Mouse (Mus musculus): ENCODE measurements around the gene Micall1. TPM values are rescaled to one million over a fixed set of nuclear protein-coding genes. Genes with fewer than 3 reads are reported as not detected.

Micall1 gene
- total and polyA plus RNA-seq, 2 experiments from 2014 or later = 8.0 to 29.1 TPM

DNA sequence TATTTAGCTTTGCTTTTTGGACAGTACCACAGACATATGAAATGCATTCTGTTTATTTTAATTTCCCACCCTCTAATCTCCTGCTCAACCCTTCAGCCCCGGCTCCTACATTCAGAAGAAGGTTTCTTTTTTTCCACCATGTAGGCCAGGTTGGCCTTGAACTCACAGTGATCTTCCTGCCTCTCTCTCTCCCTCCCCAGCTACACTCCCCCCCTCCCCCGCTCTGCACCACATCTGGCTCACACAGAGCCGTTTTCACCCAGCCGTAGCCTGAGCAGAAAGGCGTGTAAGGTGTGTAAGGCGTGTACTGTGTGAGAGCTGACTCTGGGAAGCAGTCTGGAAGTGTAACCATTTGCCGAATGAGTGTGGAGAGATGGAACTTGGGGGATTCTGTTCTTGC is 20.6 kb downstream of the Micall1 start:
- H3K9me3 ChIP-seq (ENCODE audit: low read length) = no peaks in the 10 kb centered on the region
- no peak overlapping the region for H3K27ac ChIP-seq (ENCODE audit: low read depth, low read length)
- DNase-seq (no peak), ATAC-seq (no peak)
- TF ChIP-seq CTCF (IDR thresholded peaks at IDR 0.05; ENCODE audit: low read depth) = no peak
- H3K27me3 ChIP-seq (ENCODE audit: insufficient read depth, low read length) = no peaks in the 10 kb centered on the region
- peaks cover 80% of the 10 kb centered on the region for H3K36me3 ChIP-seq (ENCODE audit: insufficient read depth)
- no peaks in the 10 kb centered on the region for H3K4me1 ChIP-seq (ENCODE audit: insufficient read depth)
- H3K9ac ChIP-seq = no peak overlapping the region
- no peak overlapping the region for H3K4me3 ChIP-seq (ENCODE audit: low read depth, low read length)
- no peak overlapping the region for H3K4me2 ChIP-seq (ENCODE audit: low read depth)
- WGBS = 87% methylated on average over 7 of the region's 7 CpGs

DNA sequence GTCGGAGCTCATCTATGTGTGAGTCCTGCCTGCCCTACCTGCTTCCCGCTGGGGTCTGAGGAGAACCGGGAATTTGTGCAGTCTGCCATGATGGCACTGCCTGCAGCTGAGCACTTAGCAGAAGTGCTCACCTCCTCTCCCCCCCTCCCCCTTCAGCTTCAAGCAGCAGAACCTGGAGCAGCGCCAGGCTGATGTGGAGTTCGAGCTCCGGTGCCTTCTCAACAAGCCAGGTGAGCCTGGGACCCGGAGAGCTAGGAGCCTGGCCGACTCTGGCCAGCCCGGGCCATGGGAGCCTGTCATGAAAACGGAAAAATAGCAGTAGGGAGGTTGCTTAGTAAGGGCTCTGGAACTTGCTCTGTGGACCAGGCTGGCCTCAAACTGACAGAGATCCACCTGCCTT is 22.1 kb downstream of the Micall1 start:
- no peak overlapping the region for H3K9ac ChIP-seq
- no peaks in the 10 kb centered on the region for H3K4me1 ChIP-seq (ENCODE audit: insufficient read depth)
- no peak overlapping the region for H3K4me3 ChIP-seq (ENCODE audit: low read depth, low read length)
- H3K27ac ChIP-seq (ENCODE audit: low read depth, low read length) = no peak overlapping the region
- DNase-seq (no peak), ATAC-seq (no peak)
- H3K36me3 ChIP-seq (ENCODE audit: insufficient read depth) = peaks cover 71% of the 10 kb centered on the region
- TF ChIP-seq CTCF (IDR thresholded peaks at IDR 0.05; ENCODE audit: low read depth) = no peak
- no peaks in the 10 kb centered on the region for H3K27me3 ChIP-seq (ENCODE audit: insufficient read depth, low read length)
- no peak overlapping the region for H3K4me2 ChIP-seq (ENCODE audit: low read depth)
- no peaks in the 10 kb centered on the region for H3K9me3 ChIP-seq (ENCODE audit: low read length)
- 78% methylated on average over 10 of the region's 10 CpGs for WGBS

DNA sequence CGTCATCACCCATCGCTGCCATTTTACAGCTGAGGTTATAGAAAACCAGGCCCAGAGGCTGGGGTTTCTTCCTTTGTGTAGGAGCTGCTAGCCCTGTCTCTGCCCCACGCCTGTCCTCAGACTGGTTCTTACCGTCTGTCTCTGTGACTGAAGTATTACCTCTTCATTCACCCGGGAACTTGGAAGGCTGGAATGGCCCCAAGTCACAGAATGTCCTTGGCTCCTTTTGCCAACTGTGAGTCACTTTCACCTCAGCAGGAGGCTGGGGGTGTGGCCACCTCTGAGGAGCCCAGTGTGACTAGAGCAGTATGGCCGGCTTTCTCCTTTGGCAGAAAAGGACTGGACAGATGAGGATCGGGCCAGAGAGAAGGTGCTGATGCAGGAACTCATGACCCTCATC is 22.7 kb downstream of the Micall1 start:
- H3K9me3 ChIP-seq (ENCODE audit: low read length) = no peaks in the 10 kb centered on the region
- no peak overlapping the region for H3K4me2 ChIP-seq (ENCODE audit: low read depth)
- H3K9ac ChIP-seq = no peak overlapping the region
- 66% methylated on average over 7 of the region's 7 CpGs for WGBS
- no peak for TF ChIP-seq CTCF (IDR thresholded peaks at IDR 0.05; ENCODE audit: low read depth)
- H3K36me3 ChIP-seq (ENCODE audit: insufficient read depth) = peaks cover 64% of the 10 kb centered on the region
- H3K27me3 ChIP-seq (ENCODE audit: insufficient read depth, low read length) = no peaks in the 10 kb centered on the region
- no peaks in the 10 kb centered on the region for H3K4me1 ChIP-seq (ENCODE audit: insufficient read depth)
- DNase-seq (no peak), ATAC-seq (no peak)
- no peak overlapping the region for H3K27ac ChIP-seq (ENCODE audit: low read depth, low read length)
- H3K4me3 ChIP-seq (ENCODE audit: low read depth, low read length) = no peak overlapping the region

DNA sequence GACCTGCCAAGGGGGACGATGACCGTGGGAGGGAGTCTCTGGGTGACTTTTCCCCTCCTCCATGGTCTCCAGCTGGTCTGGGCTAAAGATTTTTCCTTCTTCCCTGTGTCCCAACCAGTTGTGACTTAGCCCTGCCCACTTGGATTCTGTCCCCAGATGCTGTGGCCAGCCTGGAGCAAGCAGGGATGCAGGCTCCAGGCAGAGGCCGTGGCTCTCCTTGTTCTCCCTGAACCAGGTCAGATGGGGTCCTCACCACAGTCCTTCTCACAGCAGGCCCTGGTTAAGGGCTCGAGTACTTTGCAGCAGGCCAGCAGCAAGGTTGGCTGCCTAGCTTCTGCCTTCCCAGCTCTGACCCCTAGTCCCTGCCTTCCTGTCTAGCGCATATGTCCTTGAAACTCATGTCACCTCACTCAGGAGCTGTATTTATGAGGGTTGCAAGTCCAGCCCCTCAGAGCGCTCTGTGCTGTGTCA is 24.5 kb downstream of the Micall1 start:
- no peak for ATAC-seq
- H3K9me3 ChIP-seq (ENCODE audit: low read length) = no peaks in the 10 kb centered on the region
- no peak overlapping the region for H3K9ac ChIP-seq
- no peak overlapping the region for H3K4me2 ChIP-seq (ENCODE audit: low read depth)
- 90% methylated on average over 6 of the region's 6 CpGs for WGBS
- no peak overlapping the region for H3K4me3 ChIP-seq (ENCODE audit: low read depth, low read length)
- no peak for DNase-seq
- no peaks in the 10 kb centered on the region for H3K27me3 ChIP-seq (ENCODE audit: insufficient read depth, low read length)
- TF ChIP-seq CTCF (IDR thresholded peaks at IDR 0.05; ENCODE audit: low read depth) = no peak
- no peak overlapping the region for H3K27ac ChIP-seq (ENCODE audit: low read depth, low read length)
- no peaks in the 10 kb centered on the region for H3K4me1 ChIP-seq (ENCODE audit: insufficient read depth)
- peaks cover 49% of the 10 kb centered on the region for H3K36me3 ChIP-seq (ENCODE audit: insufficient read depth)

DNA sequence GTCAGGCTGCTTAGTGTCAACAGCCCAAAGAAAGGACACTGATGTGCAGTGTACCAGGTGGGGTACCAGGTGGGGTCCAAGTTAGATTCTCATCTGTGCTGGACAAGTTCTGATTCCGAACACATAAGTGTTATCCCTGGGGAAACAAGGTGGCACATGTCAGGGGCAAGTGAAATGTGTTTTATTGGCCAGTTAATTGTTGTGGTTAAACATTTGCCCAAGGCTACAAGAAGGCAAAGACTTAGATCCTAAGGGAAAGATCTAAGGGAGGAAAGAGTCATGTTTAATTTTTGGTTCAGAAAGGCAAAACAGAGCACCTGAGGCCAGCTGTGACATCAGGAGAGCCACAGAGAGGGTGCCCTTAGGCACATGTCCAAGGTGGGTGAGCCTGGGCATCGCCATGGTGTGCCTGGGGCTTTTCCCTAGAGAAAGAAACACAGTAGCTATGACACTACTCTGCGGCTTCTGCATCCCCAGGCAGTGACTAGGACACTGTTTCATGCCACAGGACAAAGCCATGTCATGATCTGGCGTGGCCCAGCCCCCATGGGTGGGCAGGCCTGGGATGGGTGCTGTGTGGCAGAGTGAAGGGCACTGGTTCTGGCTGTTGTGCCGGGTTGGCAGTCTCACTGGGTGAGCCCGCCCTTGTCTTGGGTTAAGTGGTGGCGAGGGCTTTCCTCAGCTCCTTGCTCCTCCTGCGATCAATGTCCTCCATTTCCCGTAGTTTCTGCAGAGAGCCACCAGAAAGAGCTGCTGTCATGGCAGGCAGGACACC is 26.0 kb downstream of the Micall1 start:
- H3K9me3 ChIP-seq (ENCODE audit: low read length) = no peaks in the 10 kb centered on the region
- DNase-seq = no peak
- no peaks in the 10 kb centered on the region for H3K4me1 ChIP-seq (ENCODE audit: insufficient read depth)
- no peak overlapping the region for H3K4me2 ChIP-seq (ENCODE audit: low read depth)
- no peak overlapping the region for H3K27ac ChIP-seq (ENCODE audit: low read depth, low read length)
- ATAC-seq = no peak
- no peak for TF ChIP-seq CTCF (IDR thresholded peaks at IDR 0.05; ENCODE audit: low read depth)
- no peak overlapping the region for H3K9ac ChIP-seq
- no peak overlapping the region for H3K4me3 ChIP-seq (ENCODE audit: low read depth, low read length)
- no peaks in the 10 kb centered on the region for H3K27me3 ChIP-seq (ENCODE audit: insufficient read depth, low read length)
- peaks cover 44% of the 10 kb centered on the region for H3K36me3 ChIP-seq (ENCODE audit: insufficient read depth)
- 80% methylated on average over 9 of the region's 9 CpGs for WGBS

DNA sequence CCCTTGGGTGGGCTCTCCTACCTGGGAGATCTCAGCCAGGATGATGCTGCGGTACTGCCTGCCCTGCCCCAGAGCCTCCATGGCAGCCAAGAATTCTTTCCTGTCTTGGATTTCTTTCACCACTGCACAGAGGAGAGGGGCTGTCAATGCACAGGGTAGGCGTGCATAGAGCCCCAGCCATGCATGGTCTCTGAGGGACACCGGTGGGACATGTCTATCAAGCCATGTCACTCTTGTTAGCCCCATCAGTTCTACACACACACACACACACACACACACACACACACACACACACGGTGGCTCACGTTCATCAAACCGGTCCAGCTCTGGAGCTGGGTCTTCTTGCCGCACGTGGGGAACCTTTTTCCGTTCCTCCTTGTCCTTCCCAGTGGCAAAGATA is 26.6 kb downstream of the Micall1 start:
- 77% methylated on average over 9 of the region's 9 CpGs for WGBS
- DNase-seq (no peak), ATAC-seq (no peak)
- Histone ChIP-seq H3K9ac (no peak overlapping the region), H3K4me2 (ENCODE audit: low read depth) (no peak overlapping the region), H3K27me3 (ENCODE audit: insufficient read depth, low read length) (no peaks in the 10 kb centered on the region), H3K9me3 (ENCODE audit: low read length) (no peaks in the 10 kb centered on the region), H3K27ac (ENCODE audit: low read depth, low read length) (no peak overlapping the region), H3K4me1 (ENCODE audit: insufficient read depth) (no peaks in the 10 kb centered on the region), H3K4me3 (ENCODE audit: low read depth, low read length) (no peak overlapping the region), H3K36me3 (ENCODE audit: insufficient read depth) (peaks cover 37% of the 10 kb centered on the region)
- TF ChIP-seq CTCF (IDR thresholded peaks at IDR 0.05; ENCODE audit: low read depth) = no peak

DNA sequence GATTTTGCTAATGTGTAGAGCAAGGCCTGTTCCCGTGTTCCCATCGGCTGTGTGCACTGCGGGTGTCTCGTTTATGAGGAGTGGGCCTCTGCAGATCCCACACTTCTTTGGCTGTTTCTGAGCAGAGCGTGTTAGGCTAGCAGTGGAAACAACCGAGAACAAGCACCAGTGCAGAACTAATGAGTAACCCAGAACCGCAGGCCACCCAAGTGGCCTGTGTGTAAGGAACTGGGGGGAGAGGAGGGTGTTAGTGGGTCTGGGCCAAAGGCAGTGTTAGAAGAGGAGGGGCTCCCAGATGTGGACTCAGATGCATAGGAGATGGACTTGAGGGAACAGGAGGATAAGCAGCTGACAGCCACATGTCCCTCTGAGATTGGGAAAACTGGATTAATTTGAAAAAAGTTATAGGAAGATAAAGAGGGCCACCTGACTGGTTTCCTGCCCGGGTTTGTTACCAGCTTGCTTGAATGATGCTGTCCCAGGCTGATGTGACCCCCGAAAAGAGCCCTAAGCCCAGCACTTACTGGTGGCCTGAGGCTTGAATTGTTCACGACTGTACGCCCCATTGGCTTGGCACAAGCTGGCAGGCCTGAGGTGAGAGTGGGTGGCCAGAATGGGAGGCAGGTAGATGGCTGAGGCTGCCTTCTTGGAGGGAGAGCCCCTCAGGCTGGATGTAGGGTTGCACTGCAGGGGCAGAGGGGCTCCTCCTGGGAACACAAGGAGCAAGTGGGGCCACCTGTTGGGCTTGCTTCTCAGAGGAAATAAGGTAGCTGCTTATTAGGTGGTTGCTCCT is 27.3 kb downstream of the Micall1 start:
- no peak overlapping the region for H3K4me2 ChIP-seq (ENCODE audit: low read depth)
- H3K4me1 ChIP-seq (ENCODE audit: insufficient read depth) = no peaks in the 10 kb centered on the region
- WGBS = 52% methylated on average over 11 of the region's 11 CpGs
- no peak for ATAC-seq
- no peak overlapping the region for H3K4me3 ChIP-seq (ENCODE audit: low read depth, low read length)
- peaks cover 31% of the 10 kb centered on the region for H3K36me3 ChIP-seq (ENCODE audit: insufficient read depth)
- no peak for DNase-seq
- TF ChIP-seq CTCF (IDR thresholded peaks at IDR 0.05; ENCODE audit: low read depth) = no peak
- no peak overlapping the region for H3K9ac ChIP-seq
- no peaks in the 10 kb centered on the region for H3K9me3 ChIP-seq (ENCODE audit: low read length)
- H3K27ac ChIP-seq (ENCODE audit: low read depth, low read length) = no peak overlapping the region
- no peaks in the 10 kb centered on the region for H3K27me3 ChIP-seq (ENCODE audit: insufficient read depth, low read length)

Measured in forebrain, postnatal 0 days (tissue).